Mouse (Mus musculus): ENCODE measurements around the gene Trf. TPM values are rescaled to one million over a fixed set of nuclear protein-coding genes. Genes with fewer than 3 reads are reported as not detected.
A peak's percentile ranks its signal among the peaks of the same experiment; 100 is the strongest.

The Trf gene
- polyA plus RNA-seq, 1 experiment from 2014 or later = 88.4 TPM

DNA sequence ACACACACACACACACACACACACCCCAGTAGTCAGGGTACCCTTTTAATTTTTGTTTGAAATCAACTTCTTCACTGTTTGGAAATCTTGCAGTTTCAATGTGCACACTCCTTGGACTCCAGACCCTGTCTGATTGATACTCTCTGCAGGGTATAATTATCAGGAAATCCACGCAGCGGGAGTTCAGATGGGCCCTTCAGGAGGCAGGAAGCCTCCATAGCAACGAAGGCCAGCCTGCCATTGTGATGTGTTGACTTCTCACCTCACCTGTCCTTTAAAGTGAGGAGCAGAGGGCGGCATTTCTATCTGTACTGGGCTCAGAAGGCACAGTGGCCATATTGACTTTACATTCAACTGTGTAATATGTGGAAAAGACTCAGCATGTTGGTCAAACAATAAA is 45.4 kb downstream of the Trf start:
- Histone ChIP-seq H3K27me3 (ENCODE audit: control insufficient read depth, insufficient read depth, low read length) (no peaks in the 10 kb centered on the region), H3K9ac (ENCODE audit: low read depth, low read length) (no peak overlapping the region), H3K27ac (ENCODE audit: low read depth, low read length) (no peak overlapping the region), H3K36me3 (ENCODE audit: control insufficient read depth, insufficient read depth, low read length) (peaks cover 9% of the 10 kb centered on the region; the same call in 1 of the 2 replicates), H3K4me3 (ENCODE audit: low read depth, low read length) (no peak overlapping the region), H3K4me1 (ENCODE audit: control insufficient read depth, insufficient read depth, low read length) (peaks cover 7% of the 10 kb centered on the region; the same call in 1 of the 2 replicates), H3K9me3 (replicated peaks; ENCODE audit: control insufficient read depth, low read length) (no peaks in the 10 kb centered on the region), H3K4me2 (no peak overlapping the region)
- ATAC-seq (replicated peaks; ENCODE audit: insufficient number of reproducible peaks, low FRiP score, low TSS enrichment) = no peak
- WGBS (ENCODE audit: insufficient replicate concordance) = 59% methylated on average over 4 of the region's 4 CpGs

DNA sequence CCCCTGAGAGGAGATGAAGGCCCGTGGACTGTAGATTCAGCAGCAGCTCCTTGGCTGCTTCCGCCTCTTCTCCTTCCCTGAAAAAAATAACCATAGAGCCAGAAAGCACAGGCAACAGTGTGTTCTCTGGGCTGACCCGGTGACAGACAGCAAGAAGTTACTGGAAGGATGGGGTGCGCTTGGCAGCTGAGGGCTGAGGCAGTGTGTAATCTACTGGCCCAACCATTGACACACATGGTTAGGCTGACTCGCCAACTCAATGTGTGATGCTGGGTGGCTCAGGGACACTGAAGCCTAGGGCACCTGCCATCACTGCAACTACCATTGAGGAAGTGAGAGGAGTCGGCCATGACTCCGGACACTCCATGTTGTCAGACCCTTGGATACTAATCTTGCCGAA is 48.4 kb downstream of the Trf start:
- no peak overlapping the region for H3K27ac ChIP-seq (ENCODE audit: low read depth, low read length)
- 84% methylated on average over 8 of the region's 8 CpGs for WGBS (ENCODE audit: insufficient replicate concordance)

DNA sequence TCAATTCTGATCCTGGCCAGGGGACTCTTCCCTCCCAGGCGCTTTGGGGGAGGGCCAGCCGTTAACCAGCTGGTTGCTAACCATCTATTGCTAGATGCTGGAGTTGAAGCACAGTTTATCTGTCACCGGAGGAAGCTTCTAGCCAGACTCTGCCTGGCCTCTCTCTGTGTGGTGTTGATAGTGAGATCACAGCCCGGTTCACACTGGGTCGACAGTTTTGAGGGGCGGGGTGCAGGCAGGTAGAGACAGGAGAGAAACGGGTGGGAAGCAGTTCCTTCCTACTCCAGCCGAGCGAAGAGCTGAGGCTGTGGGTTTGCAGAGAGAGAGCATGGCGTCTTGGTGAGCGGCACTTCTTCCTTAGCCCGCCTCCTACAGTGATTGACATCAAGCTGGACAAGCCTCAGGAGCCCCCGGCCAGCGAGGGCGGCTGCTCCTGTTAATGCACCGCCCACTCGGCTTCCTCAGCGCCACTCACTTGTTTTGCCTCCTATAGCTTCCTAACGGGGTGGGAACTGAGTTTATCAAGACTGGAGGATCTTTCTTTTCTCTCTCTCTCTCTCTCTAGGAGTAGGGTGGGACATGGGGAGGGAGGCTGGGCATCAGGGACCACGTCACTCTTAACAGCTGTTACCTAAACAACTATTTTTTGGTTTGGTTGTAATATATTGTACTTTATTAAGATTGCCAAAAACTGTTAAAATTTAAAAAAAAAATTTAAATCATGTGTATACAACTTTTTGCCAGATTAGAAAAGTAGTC is 49.3 kb downstream of the Trf start:
- Histone ChIP-seq H3K9me3 (replicated peaks; ENCODE audit: control insufficient read depth, low read length) (no peaks in the 10 kb centered on the region), H3K4me2 (peak overlapping the region; percentile 68), H3K27me3 (ENCODE audit: control insufficient read depth, insufficient read depth, low read length) (no peaks in the 10 kb centered on the region), H3K4me1 (ENCODE audit: control insufficient read depth, insufficient read depth, low read length) (peaks cover 8% of the 10 kb centered on the region; the same call in 1 of the 2 replicates), H3K36me3 (ENCODE audit: control insufficient read depth, insufficient read depth, low read length) (no peaks in the 10 kb centered on the region), H3K9ac (ENCODE audit: low read depth, low read length) (peak overlapping the region; percentile 68), H3K27ac (ENCODE audit: low read depth, low read length) (peak overlapping the region; percentile 23), H3K4me3 (ENCODE audit: low read depth, low read length) (peak overlapping the region; percentile 43)
- 1% methylated on average over 20 of the region's 20 CpGs for WGBS (ENCODE audit: insufficient replicate concordance)
- ATAC-seq (replicated peaks; ENCODE audit: insufficient number of reproducible peaks, low FRiP score, low TSS enrichment) = peak; percentile 90

More for the DNA sequence above, 48.4 kb downstream of the Trf start:
- H3K9me3 ChIP-seq (replicated peaks; ENCODE audit: control insufficient read depth, low read length) = no peaks in the 10 kb centered on the region
- no peak for ATAC-seq (replicated peaks; ENCODE audit: insufficient number of reproducible peaks, low FRiP score, low TSS enrichment)
- no peaks in the 10 kb centered on the region for H3K36me3 ChIP-seq (ENCODE audit: control insufficient read depth, insufficient read depth, low read length)
- H3K4me3 ChIP-seq (ENCODE audit: low read depth, low read length) = no peak overlapping the region
- H3K4me1 ChIP-seq (ENCODE audit: control insufficient read depth, insufficient read depth, low read length) = peaks cover 8% of the 10 kb centered on the region; the same call in 1 of the 2 replicates
- H3K9ac ChIP-seq (ENCODE audit: low read depth, low read length) = no peak overlapping the region
- H3K27me3 ChIP-seq (ENCODE audit: control insufficient read depth, insufficient read depth, low read length) = no peaks in the 10 kb centered on the region
- H3K4me2 ChIP-seq = no peak overlapping the region

DNA sequence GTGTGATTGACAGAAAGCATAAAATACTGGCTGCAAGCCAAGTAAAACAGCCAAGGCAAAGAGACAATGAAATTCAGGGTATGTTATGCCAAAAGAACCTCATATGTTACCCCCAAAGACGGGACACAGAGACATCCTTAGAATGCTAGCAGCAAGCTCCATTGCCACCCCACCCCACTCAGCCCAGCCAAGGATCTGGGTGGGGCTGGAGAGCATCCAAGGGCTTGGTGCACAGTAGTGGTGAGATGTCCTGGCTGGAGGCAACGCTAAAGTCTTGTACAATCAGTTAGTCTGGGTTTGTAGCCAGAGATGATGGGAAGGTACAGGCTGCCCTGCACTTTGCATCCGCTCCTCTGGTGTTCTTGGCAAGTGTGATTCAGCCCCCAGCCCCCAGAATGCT is 49.9 kb downstream of the Trf start:
- Histone ChIP-seq H3K27me3 (ENCODE audit: control insufficient read depth, insufficient read depth, low read length) (no peaks in the 10 kb centered on the region), H3K27ac (ENCODE audit: low read depth, low read length) (no peak overlapping the region), H3K4me1 (ENCODE audit: control insufficient read depth, insufficient read depth, low read length) (peaks cover 8% of the 10 kb centered on the region; the same call in 1 of the 2 replicates), H3K36me3 (ENCODE audit: control insufficient read depth, insufficient read depth, low read length) (no peaks in the 10 kb centered on the region), H3K9me3 (replicated peaks; ENCODE audit: control insufficient read depth, low read length) (no peaks in the 10 kb centered on the region), H3K9ac (ENCODE audit: low read depth, low read length) (peak overlapping the region; percentile 68), H3K4me3 (ENCODE audit: low read depth, low read length) (peak overlapping the region; percentile 43), H3K4me2 (peak overlapping the region; percentile 68)
- 58% methylated on average over 3 of the region's 3 CpGs for WGBS (ENCODE audit: insufficient replicate concordance)
- no peak for ATAC-seq (replicated peaks; ENCODE audit: insufficient number of reproducible peaks, low FRiP score, low TSS enrichment)

DNA sequence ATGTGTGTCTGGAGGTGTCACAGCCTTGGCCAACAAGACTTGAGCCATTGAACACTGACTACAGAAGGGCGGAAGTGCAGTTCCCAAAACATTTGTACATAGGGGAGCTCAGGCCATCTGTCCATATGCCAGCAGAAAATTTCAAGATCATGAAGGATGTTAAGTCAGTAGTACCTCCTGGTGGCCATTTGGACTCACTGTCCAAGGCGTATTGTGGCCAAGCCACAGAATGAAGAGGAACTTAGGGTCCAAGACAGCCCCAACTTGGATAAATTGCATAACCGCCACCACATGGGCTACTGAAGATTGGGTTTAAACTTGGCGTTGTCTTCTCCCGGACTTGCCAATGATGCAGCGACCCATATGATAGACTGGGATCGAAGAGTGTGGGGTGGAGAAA is 54.6 kb downstream of the Trf start:
- no peaks in the 10 kb centered on the region for H3K9me3 ChIP-seq (replicated peaks; ENCODE audit: control insufficient read depth, low read length)
- no peak overlapping the region for H3K9ac ChIP-seq (ENCODE audit: low read depth, low read length)
- ATAC-seq (replicated peaks; ENCODE audit: insufficient number of reproducible peaks, low FRiP score, low TSS enrichment) = no peak
- no peak overlapping the region for H3K4me3 ChIP-seq (ENCODE audit: low read depth, low read length)
- H3K27me3 ChIP-seq (ENCODE audit: control insufficient read depth, insufficient read depth, low read length) = no peaks in the 10 kb centered on the region
- no peak overlapping the region for H3K27ac ChIP-seq (ENCODE audit: low read depth, low read length)
- H3K4me1 ChIP-seq (ENCODE audit: control insufficient read depth, insufficient read depth, low read length) = peaks cover 8% of the 10 kb centered on the region; the same call in 1 of the 2 replicates
- 86% methylated on average over 7 of the region's 7 CpGs for WGBS (ENCODE audit: insufficient replicate concordance)
- no peak overlapping the region for H3K4me2 ChIP-seq
- H3K36me3 ChIP-seq (ENCODE audit: control insufficient read depth, insufficient read depth, low read length) = no peaks in the 10 kb centered on the region

DNA sequence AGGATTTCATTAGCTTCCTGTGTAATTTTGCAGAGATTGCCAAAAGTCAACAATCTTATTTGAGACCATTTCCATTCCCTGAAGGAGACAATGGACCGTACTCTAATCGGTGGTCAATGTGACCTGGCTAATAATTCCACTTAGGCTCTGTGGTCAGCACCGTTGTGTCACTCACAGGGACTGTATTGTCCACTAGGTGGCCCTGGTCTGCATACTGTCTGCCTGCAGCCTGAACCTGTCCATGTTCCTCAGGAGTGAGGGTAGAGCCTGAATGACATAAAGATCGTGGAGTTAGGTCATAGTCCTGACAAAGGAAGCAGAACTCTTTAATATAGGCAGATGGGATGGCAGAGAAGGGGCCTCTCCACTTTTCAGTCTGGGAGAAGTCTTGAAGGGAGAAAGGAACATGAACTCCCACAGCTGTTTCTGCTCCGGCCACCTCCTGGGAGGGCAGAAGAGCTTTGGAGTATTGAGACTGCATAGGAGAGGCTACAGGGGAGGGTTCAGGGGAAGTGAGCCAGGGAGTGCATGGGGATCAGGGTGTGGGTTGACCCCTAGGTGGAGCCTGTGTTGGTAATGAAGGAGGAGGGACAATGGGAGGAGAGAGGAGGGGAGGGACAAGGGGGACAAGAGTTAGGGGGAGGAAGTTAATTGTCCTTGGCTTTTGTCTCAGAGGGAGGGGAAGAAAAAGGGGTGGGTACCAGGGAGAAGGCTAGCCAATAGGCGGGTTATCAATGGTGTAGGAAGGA is 55.3 kb downstream of the Trf start:
- ATAC-seq (replicated peaks; ENCODE audit: insufficient number of reproducible peaks, low FRiP score, low TSS enrichment) = no peak
- H3K27ac ChIP-seq (ENCODE audit: low read depth, low read length) = no peak overlapping the region
- H3K36me3 ChIP-seq (ENCODE audit: control insufficient read depth, insufficient read depth, low read length) = no peaks in the 10 kb centered on the region
- H3K4me1 ChIP-seq (ENCODE audit: control insufficient read depth, insufficient read depth, low read length) = 0 out of 2 replicates have a peak, but pooled peaks cover 2% of the 10 kb centered on the region
- 62% methylated on average over 6 of the region's 6 CpGs for WGBS (ENCODE audit: insufficient replicate concordance)
- no peak overlapping the region for H3K9ac ChIP-seq (ENCODE audit: low read depth, low read length)
- no peaks in the 10 kb centered on the region for H3K27me3 ChIP-seq (ENCODE audit: control insufficient read depth, insufficient read depth, low read length)
- no peak overlapping the region for H3K4me2 ChIP-seq
- no peaks in the 10 kb centered on the region for H3K9me3 ChIP-seq (replicated peaks; ENCODE audit: control insufficient read depth, low read length)
- no peak overlapping the region for H3K4me3 ChIP-seq (ENCODE audit: low read depth, low read length)

DNA sequence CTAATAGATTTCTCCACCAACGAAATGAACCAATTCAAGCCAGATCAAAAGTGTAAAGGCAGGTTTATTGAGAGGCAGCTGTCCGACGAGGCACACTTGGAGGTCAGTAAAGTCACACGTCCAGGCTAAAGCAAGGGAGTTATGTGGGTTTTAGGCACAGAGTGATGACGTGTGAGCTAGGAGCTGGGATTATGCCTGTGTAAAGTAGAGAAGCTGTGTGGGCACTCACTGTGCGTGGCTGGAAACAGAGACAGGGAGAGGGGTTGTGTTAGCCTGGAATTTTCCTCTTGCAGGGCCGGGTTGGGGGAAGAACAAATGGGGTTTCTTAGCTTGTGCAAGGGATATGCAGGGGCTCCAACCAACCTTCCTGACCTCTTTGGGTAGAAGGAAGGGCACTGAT is 61.5 kb downstream of the Trf start:
- no peaks in the 10 kb centered on the region; the same call in 1 of the 2 replicates for H3K4me1 ChIP-seq (ENCODE audit: control insufficient read depth, insufficient read depth, low read length)
- no peak overlapping the region for H3K27ac ChIP-seq (ENCODE audit: low read depth, low read length)
- no peaks in the 10 kb centered on the region for H3K36me3 ChIP-seq (ENCODE audit: control insufficient read depth, insufficient read depth, low read length)
- H3K27me3 ChIP-seq (ENCODE audit: control insufficient read depth, insufficient read depth, low read length) = no peaks in the 10 kb centered on the region
- no peak overlapping the region for H3K4me2 ChIP-seq
- H3K4me3 ChIP-seq (ENCODE audit: low read depth, low read length) = no peak overlapping the region
- no peaks in the 10 kb centered on the region for H3K9me3 ChIP-seq (replicated peaks; ENCODE audit: control insufficient read depth, low read length)
- H3K9ac ChIP-seq (ENCODE audit: low read depth, low read length) = no peak overlapping the region
- 47% methylated on average over 7 of the region's 7 CpGs for WGBS (ENCODE audit: insufficient replicate concordance)
- ATAC-seq (replicated peaks; ENCODE audit: insufficient number of reproducible peaks, low FRiP score, low TSS enrichment) = no peak; the same call in 1 of the 2 replicates

DNA sequence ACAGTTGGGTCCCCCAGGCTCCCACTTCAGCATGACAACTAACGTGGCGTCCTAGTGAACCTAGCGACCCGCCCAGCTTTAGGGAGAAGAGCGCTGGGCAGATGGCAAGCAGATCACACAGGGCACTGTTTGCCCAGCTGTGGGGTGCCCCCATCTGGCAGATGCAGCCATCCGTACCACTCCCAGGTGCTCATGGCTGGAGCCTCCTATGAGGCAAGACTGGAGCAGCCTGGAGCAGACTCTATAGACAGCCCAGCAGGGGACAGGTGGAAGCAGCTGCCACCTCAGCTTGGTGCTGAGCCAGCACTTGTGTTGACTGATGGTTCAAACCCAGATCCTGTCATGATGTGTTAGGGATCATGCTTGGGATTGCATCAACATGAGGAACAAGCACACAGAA is 62.2 kb downstream of the Trf start:
- Histone ChIP-seq H3K9me3 (replicated peaks; ENCODE audit: control insufficient read depth, low read length) (no peaks in the 10 kb centered on the region), H3K4me2 (no peak overlapping the region), H3K4me1 (ENCODE audit: control insufficient read depth, insufficient read depth, low read length) (no peaks in the 10 kb centered on the region; the same call in 1 of the 2 replicates), H3K27me3 (ENCODE audit: control insufficient read depth, insufficient read depth, low read length) (no peaks in the 10 kb centered on the region), H3K27ac (ENCODE audit: low read depth, low read length) (no peak overlapping the region), H3K4me3 (ENCODE audit: low read depth, low read length) (no peak overlapping the region), H3K36me3 (ENCODE audit: control insufficient read depth, insufficient read depth, low read length) (no peaks in the 10 kb centered on the region), H3K9ac (ENCODE audit: low read depth, low read length) (no peak overlapping the region)
- ATAC-seq (replicated peaks; ENCODE audit: insufficient number of reproducible peaks, low FRiP score, low TSS enrichment) = no peak
- WGBS (ENCODE audit: insufficient replicate concordance) = 76% methylated on average over 6 of the region's 6 CpGs
